Mouse (Mus musculus) embryonic facial prominence, embryonic 13.5 days (tissue): ENCODE results near the gene Ankrd45. TPM values are rescaled to one million over a fixed set of nuclear protein-coding genes. Genes with fewer than 3 reads are reported as not detected.
"Not testable (repeated sequence)": the region's sequence is repeated elsewhere in the genome, so short reads cannot be mapped to it uniquely, and the experiment has no call there.

Experiments
- ATAC-seq: fragments of 200-750 bp; cut with Nextera tagmentation; 2 replicates; pipeline ENCODE4 v1.8.0; 2017; ENCODE audit warnings: low read depth; ENCODE audit not compliant: insufficient number of reproducible peaks, insufficient read depth, low FRiP score, low TSS enrichment
- H3K27ac ChIP-seq: fragments of 300-500 bp; sonication (generic); 2 replicates; pipeline ENCODE4 v1.5.1; 2015; ENCODE audit warnings: moderate library complexity, mild to moderate bottlenecking, inconsistent platforms
- H3K27me3 ChIP-seq: fragments of 300-500 bp; sonication (generic); 2 replicates; pipeline ENCODE4 v1.6.1; 2015; ENCODE audit warnings: mild to moderate bottlenecking, inconsistent platforms
- H3K36me3 ChIP-seq: fragments of 300-500 bp; sonication (generic); 2 replicates; pipeline ENCODE4 v1.6.1; 2015; ENCODE audit warnings: mild to moderate bottlenecking, inconsistent platforms
- H3K4me1 ChIP-seq: fragments of 300-500 bp; sonication (generic); 2 replicates; pipeline ENCODE4 v1.6.1; 2015; ENCODE audit warnings: inconsistent platforms
- H3K4me2 ChIP-seq: fragments of 300-500 bp; sonication (generic); 2 replicates; pipeline ENCODE4 v1.6.1; 2015; ENCODE audit warnings: moderate library complexity, mild to moderate bottlenecking, inconsistent platforms
- H3K4me3 ChIP-seq: fragments of 300-500 bp; sonication (generic); 2 replicates; pipeline ENCODE4 v1.5.1; 2015; ENCODE audit warnings: mild to moderate bottlenecking, inconsistent platforms
- H3K9ac ChIP-seq: fragments of 300-500 bp; sonication (generic); 2 replicates; pipeline ENCODE4 v1.6.1; 2015; ENCODE audit warnings: mild to moderate bottlenecking, inconsistent platforms
- H3K9me3 ChIP-seq: fragments of 300-500 bp; sonication (generic); 2 replicates; pipeline ENCODE4 v1.6.1; 2016; ENCODE audit warnings: inconsistent platforms
- whole genome bisulfite sequencing: fragments of 180-500 bp; shearing (Covaris S2); methylation state at CpG from one replicate; pipeline ENCODE4 v1.1.7; 2015; ENCODE audit warnings: mixed read lengths; 5-methylcytosine and 5-hydroxymethylcytosine counted together
- polyA plus RNA-seq: library from polyadenylated mRNA; unstranded; fragments of >200 nt; fragmentation: Nextera tagmentation; extraction: Ambion mirVana; gene quantifications from 2 replicates; pipeline ENCODE4 v1.2.1, GENCODE M21; 2015

The Ankrd45 gene
- polyA plus RNA-seq, 1 experiment from 2014 or later, result 5.0 TPM

DNA sequence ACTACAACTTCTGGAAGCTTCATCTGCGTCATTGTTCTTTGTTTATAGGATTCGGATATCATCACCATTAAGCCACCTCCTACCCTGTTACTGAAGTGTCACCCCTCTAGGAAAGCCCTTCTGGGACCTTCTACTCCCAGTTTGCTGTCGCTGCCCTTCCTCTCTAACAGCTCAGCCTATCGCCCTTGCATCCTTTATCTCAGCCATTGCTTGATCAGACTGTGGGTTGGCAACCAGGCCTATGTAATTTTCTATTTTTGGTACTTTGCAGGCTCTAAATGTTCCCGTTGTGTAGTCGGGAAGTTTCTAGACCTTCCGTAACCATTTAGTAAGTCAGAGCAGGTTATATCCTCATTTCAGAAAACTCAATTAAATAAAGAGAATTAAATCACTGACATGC lies 725 bp downstream of the Ankrd45 start:
- no peak overlapping the region; the same call in 1 of the 2 replicates for H3K4me3 ChIP-seq
- H3K4me1 ChIP-seq, result no peaks in the 10 kb centered on the region
- H3K36me3 ChIP-seq, result no peaks in the 10 kb centered on the region
- no peak overlapping the region for H3K9ac ChIP-seq
- H3K27ac ChIP-seq, result no peak overlapping the region
- H3K9me3 ChIP-seq, result no peaks in the 10 kb centered on the region
- no peaks in the 10 kb centered on the region for H3K27me3 ChIP-seq
- peak overlapping the region; percentile 74; the same call in 1 of the 2 replicates for H3K4me2 ChIP-seq
- no peak for ATAC-seq
- 89% methylated on average over 7 of the region's 7 CpGs for WGBS

- WGBS, result 81% methylated on average over 8 of the region's 8 CpGs
Observed at GRCm38 (mm10) chr1:161145611-161146010, 3.1 kb downstream of the Ankrd45 start.

GRCm38 (mm10) chr1:161147888-161148287 lies 5.4 kb downstream of the Ankrd45 start:
- H3K9ac ChIP-seq, result no peak overlapping the region
- H3K36me3 ChIP-seq, result no peaks in the 10 kb centered on the region
- no peak overlapping the region for H3K4me2 ChIP-seq
- H3K27me3 ChIP-seq, result no peaks in the 10 kb centered on the region
- no peak for ATAC-seq
- no peaks in the 10 kb centered on the region for H3K9me3 ChIP-seq
- H3K4me3 ChIP-seq, result no peak overlapping the region
- H3K4me1 ChIP-seq, result no peaks in the 10 kb centered on the region
- no peak overlapping the region for H3K27ac ChIP-seq
- 83% methylated on average over 2 of the region's 2 CpGs for WGBS

More at GRCm38 (mm10) chr1:161145611-161146010, 3.1 kb downstream of the Ankrd45 start:
- H3K9me3 ChIP-seq, H3K27ac ChIP-seq, H3K9ac ChIP-seq, H3K4me1 ChIP-seq, H3K4me2 ChIP-seq, ATAC-seq, H3K27me3 ChIP-seq, H3K4me3 ChIP-seq, H3K36me3 ChIP-seq: not testable (repeated sequence)

- no peaks in the 10 kb centered on the region for H3K4me1 ChIP-seq
- WGBS, result 82% methylated on average over 6 of the region's 6 CpGs
- no peak overlapping the region for H3K9ac ChIP-seq
- no peak for ATAC-seq
- H3K9me3 ChIP-seq, result no peaks in the 10 kb centered on the region
- no peak overlapping the region for H3K4me2 ChIP-seq
- H3K36me3 ChIP-seq, result no peaks in the 10 kb centered on the region
- H3K27ac ChIP-seq, result no peak overlapping the region
- H3K27me3 ChIP-seq, result no peaks in the 10 kb centered on the region
- no peak overlapping the region for H3K4me3 ChIP-seq
Observed at GRCm38 (mm10) chr1:161151098-161151497, 8.6 kb downstream of the Ankrd45 start.

GRCm38 (mm10) chr1:161156546-161156945 lies 14.1 kb downstream of the Ankrd45 start:
- no peaks in the 10 kb centered on the region for H3K4me1 ChIP-seq
- no peak overlapping the region for H3K4me3 ChIP-seq
- no peaks in the 10 kb centered on the region for H3K9me3 ChIP-seq
- H3K4me2 ChIP-seq, result no peak overlapping the region
- WGBS, result 83% methylated on average over 10 of the region's 10 CpGs
- no peak overlapping the region for H3K9ac ChIP-seq
- H3K27me3 ChIP-seq, result no peaks in the 10 kb centered on the region
- no peak for ATAC-seq
- no peaks in the 10 kb centered on the region for H3K36me3 ChIP-seq
- no peak overlapping the region for H3K27ac ChIP-seq

DNA sequence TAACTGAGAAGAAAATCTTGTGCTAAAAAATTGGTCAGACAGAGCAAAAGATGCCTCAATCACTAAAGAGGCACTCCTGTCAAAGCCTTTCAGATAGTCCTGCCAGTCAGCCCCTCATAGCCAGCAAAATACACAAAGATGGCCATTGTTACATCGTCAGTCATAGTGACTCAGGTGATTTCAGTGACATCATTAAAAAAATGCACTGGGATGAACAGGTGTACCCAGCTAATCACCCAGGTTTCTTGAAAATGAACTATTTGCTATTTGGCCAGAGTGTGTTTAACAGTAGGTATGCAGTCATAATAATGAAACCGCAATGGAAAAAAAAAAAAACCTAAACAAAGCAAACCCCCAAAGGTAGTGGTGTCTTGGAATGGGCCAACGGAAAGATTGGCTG lies 16.7 kb downstream of the Ankrd45 start, which contains the start of gene Tex50:
Gene Tex50 (minus strand): TSS at position 101 of the 400 bp plus-strand sequence.
- Histone ChIP-seq H3K9me3 (no peaks in the 10 kb centered on the region), H3K4me3 (no peak within 1 kb of the TSS), H3K27me3 (no peaks in the 10 kb centered on the region), H3K27ac (no peak within 1 kb of the TSS), H3K4me2 (no peak within 1 kb of the TSS), H3K36me3 (no peaks in the 10 kb centered on the region), H3K9ac (no peak within 1 kb of the TSS), H3K4me1 (no peaks in the 10 kb centered on the region)
- ATAC-seq, result no peak
- 87% methylated on average over 3 of the region's 3 CpGs for WGBS

DNA sequence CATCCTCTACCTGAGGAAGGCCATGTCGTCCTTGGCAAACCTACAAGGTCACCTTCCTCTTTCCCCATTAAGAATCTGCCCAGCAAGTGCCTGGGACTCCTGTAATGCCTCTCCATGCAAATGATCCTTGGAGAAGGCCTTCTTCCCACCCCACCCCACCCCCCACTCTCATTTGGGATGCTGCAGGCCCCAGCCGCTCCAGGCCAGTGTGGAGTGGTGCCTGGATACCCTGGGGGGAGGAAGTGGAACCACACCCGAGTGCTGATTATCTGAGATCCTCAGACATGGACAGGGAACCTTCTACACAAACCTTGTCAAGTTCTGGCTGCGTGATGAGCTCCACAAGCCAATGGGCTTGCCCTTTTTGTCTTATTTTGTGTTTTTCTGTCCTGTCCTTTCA lies 17.8 kb downstream of the Ankrd45 start:
- no peak overlapping the region for H3K4me3 ChIP-seq
- no peaks in the 10 kb centered on the region for H3K9me3 ChIP-seq
- no peak overlapping the region for H3K27ac ChIP-seq
- H3K36me3 ChIP-seq, result no peaks in the 10 kb centered on the region
- ATAC-seq, result no peak
- H3K4me2 ChIP-seq, result no peak overlapping the region
- H3K27me3 ChIP-seq, result no peaks in the 10 kb centered on the region
- no peaks in the 10 kb centered on the region for H3K4me1 ChIP-seq
- WGBS, result 65% methylated on average over 4 of the region's 4 CpGs
- H3K9ac ChIP-seq, result no peak overlapping the region

DNA sequence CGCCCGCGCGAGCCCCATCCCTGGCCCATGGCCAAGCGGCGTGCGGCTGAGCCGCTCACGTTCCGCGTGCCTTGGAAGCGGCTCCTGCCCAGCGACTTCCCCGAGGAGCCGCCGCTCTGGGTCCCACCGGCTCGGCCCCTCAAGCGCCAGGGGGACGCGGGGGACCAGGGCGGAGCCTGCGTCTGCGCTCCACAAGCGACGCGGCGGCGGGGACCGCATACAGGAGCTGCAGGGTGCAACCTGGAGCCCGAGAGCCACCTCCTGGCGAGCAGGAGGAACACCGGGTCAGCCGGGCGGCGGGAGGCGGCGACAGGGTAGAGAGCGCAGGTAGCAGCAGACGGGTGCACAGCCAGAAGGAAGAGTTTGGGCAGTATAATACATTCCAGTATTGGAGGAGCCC lies 28.2 kb downstream of the Ankrd45 start:
- Histone ChIP-seq H3K4me2 (peak overlapping the region; percentile 80), H3K9me3 (no peaks in the 10 kb centered on the region), H3K36me3 (no peaks in the 10 kb centered on the region), H3K27me3 (peaks cover 35% of the 10 kb centered on the region), H3K9ac (peak overlapping the region; percentile 74), H3K4me3 (peak overlapping the region; percentile 55), H3K4me1 (no peaks in the 10 kb centered on the region; the same call in 1 of the 2 replicates), H3K27ac (no peak overlapping the region)
- WGBS, result 1% methylated on average over 40 of the region's 40 CpGs
- ATAC-seq, result peak; percentile 75; the same call in 1 of the 2 replicates

DNA sequence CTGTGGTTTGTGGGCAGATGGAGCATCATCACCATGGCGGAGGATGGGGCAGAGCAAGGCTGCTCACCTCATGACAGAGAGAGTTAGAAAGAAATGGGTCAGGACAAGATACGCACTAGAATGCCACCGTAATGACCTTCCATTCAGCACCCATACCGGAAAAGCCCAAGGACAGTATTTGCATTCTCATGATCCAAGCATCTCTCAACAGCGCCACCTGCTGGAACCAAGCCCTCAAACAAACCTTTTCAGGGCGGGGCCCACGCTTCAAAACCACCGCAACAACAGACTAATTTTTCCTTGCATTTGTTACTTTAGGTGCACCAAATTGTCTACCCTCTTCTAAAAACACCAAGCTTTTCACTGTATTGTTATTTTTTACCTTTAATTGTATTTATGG lies 38.2 kb downstream of the Ankrd45 start:
- Histone ChIP-seq H3K27me3 (no peaks in the 10 kb centered on the region), H3K4me1 (peaks cover 9% of the 10 kb centered on the region), H3K9me3 (peaks cover 12% of the 10 kb centered on the region; the same call in 1 of the 2 replicates), H3K9ac (no peak overlapping the region), H3K27ac (no peak overlapping the region), H3K36me3 (no peaks in the 10 kb centered on the region), H3K4me3 (no peak overlapping the region), H3K4me2 (no peak overlapping the region)
- 54% methylated on average over 8 of the region's 8 CpGs for WGBS
- ATAC-seq, result no peak

DNA sequence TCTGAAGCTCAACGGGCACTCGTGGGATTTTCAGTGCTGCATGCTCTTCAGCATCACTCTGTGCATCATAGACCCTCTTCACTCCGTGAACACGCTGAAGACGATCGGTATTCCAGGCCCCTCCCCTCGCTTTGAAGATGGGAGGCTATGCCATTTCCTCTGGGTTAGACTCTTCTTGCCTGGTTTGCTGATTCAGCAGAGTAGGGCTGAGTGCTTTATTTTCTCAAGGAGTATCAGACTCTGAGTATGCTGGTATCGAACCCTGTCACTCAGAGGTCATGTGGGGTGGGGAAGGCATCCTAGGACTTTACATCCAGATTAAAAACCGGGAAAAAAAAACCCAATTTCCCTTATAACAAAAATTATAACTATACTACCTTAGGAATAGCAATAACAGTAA lies 39.9 kb downstream of the Ankrd45 start:
- no peak overlapping the region for H3K9ac ChIP-seq
- no peaks in the 10 kb centered on the region for H3K36me3 ChIP-seq
- H3K4me2 ChIP-seq, result no peak overlapping the region
- H3K4me3 ChIP-seq, result no peak overlapping the region
- H3K9me3 ChIP-seq, result peaks cover 12% of the 10 kb centered on the region; the same call in 1 of the 2 replicates
- ATAC-seq, result no peak
- peaks cover 9% of the 10 kb centered on the region for H3K4me1 ChIP-seq
- H3K27ac ChIP-seq, result no peak overlapping the region
- 79% methylated on average over 9 of the region's 9 CpGs for WGBS
- H3K27me3 ChIP-seq, result no peaks in the 10 kb centered on the region

DNA sequence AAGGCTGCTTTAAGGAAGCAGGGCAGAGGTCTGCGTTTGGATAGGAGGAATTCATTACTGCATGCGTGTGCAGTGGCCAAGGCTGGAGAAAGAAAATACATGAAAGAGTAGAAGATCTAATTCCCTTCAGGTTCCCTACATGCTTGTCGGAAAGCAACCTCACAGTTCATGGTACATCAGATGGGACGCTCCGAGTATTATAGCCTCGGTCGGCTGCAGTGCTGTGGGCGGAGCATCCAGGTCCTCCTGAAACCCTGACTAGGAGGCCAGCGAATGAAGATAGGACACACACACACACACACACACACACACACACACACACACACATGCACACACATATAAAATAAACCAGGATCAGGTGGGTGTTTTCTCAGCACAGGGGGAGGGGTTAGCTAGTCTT lies 41.2 kb downstream of the Ankrd45 start:
- H3K4me1 ChIP-seq, result peaks cover 9% of the 10 kb centered on the region
- H3K27ac ChIP-seq, result no peak overlapping the region
- 18% methylated on average over 9 of the region's 9 CpGs for WGBS
- no peaks in the 10 kb centered on the region for H3K36me3 ChIP-seq
- H3K27me3 ChIP-seq, result no peaks in the 10 kb centered on the region
- ATAC-seq, result no peak
- peak overlapping the region; percentile 21; the same call in 1 of the 2 replicates for H3K4me3 ChIP-seq
- H3K4me2 ChIP-seq, result peak overlapping the region; percentile 50
- H3K9me3 ChIP-seq, result peaks cover 11% of the 10 kb centered on the region; the same call in 1 of the 2 replicates
- 0 out of 2 replicates have a peak overlapping the region, but pooled peaks have one; percentile 32 for H3K9ac ChIP-seq

DNA sequence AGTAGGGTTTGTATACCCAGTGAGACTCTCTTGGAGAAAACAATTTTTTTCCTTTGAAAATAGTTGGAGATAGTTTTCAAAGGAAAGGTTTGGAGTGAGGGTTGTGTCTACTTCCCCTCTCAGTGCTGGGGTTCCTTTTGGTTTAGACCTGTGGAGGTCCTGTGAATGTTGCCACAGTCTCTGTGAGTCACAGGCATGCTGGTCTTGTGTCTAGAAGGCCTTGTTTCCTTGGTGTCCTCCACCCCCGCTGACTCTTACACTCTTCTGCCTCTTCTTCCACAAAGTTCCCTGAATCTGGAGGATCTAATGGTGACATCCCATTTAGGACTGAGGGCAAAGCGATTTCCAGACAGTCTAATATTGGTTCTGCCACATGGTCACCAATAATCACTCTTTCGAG lies 42.9 kb downstream of the Ankrd45 start:
- Histone ChIP-seq H3K9ac (no peak overlapping the region), H3K4me2 (no peak overlapping the region), H3K27ac (no peak overlapping the region), H3K36me3 (no peaks in the 10 kb centered on the region), H3K4me3 (no peak overlapping the region), H3K9me3 (no peaks in the 10 kb centered on the region), H3K27me3 (no peaks in the 10 kb centered on the region), H3K4me1 (peaks cover 9% of the 10 kb centered on the region)
- ATAC-seq, result no peak
- 84% methylated on average over 3 of the region's 3 CpGs for WGBS
